Mouse (Mus musculus): ENCODE measurements at regions not wholly inside any gene's neighbourhood (a gene's known extent, or its start where the extent isn't known, plus 50 kb on each side); places are given as distances from the start of the nearest gene placed in this dataset.

DNA sequence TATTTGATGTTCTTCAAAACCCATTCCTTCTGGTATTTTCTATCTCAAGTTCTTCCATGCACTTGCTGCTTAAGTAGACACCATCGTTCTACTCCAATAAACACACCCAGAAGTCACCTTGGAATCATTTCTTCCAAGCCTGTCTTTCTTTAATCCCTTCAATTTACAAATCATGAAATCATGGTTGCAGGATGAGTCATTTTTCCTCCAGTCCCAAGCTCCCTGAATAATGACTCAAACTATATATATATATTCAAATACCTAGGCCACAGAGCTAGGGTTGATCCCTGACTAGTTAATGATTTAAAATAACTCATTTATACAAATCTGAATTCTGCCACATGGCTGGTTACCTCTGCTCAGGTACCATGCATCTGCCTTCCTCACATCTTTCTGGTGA is 337.2 kb upstream of the Nr2f2 start:
- H3K4me3 ChIP-seq (ENCODE audit: insufficient read depth, low read depth, low read length) = no peak overlapping the region
- WGBS = 90% methylated on average over 1 of the region's 1 CpGs
- H3K27ac ChIP-seq (ENCODE audit: insufficient read depth, low read depth, low read length) = no peak overlapping the region
- H3K4me1 ChIP-seq (ENCODE audit: control insufficient read depth, insufficient read depth, low read length) = no peaks in the 10 kb centered on the region
- no peak for DNase-seq
- H3K36me3 ChIP-seq (ENCODE audit: control insufficient read depth, insufficient read depth, low read length) = no peaks in the 10 kb centered on the region
- no peaks in the 10 kb centered on the region for H3K27me3 ChIP-seq (replicated peaks; ENCODE audit: control insufficient read depth, insufficient read depth, low read length)
- no peak for TF ChIP-seq POLR2A (IDR thresholded peaks at IDR 0.05; ENCODE audit: low read depth, low read length)
- no peak for TF ChIP-seq CTCF (conservative IDR thresholded peaks at IDR 0.05; ENCODE audit: insufficient read depth, insufficient read length, low read depth, low read length)

DNA sequence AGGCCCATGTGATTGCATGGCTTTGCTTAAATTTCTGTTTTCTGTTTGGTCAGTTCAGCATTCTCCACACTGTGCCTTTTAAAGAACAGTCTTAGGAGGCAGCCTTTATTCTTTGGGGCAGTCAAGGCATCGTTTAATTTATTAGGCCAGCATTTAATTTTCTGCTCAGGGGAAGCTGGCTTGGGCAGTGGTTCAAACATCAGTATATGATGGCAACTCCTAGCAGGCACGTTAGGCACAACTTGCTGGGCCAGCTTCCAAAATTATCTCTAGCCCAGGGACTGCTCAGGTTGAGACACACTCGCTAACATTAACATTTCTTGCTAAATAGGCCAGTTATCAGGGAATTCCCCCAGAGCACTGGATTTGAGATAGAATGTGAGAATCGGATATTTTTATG is 333.9 kb upstream of the Nr2f2 start:
- Histone ChIP-seq H3K4me3 (ENCODE audit: insufficient read depth, low read depth, low read length) (no peak overlapping the region), H3K27ac (ENCODE audit: insufficient read depth, low read depth, low read length) (no peak overlapping the region), H3K4me1 (ENCODE audit: control insufficient read depth, insufficient read depth, low read length) (no peaks in the 10 kb centered on the region), H3K36me3 (ENCODE audit: control insufficient read depth, insufficient read depth, low read length) (no peaks in the 10 kb centered on the region), H3K27me3 (replicated peaks; ENCODE audit: control insufficient read depth, insufficient read depth, low read length) (no peaks in the 10 kb centered on the region)
- no peak for TF ChIP-seq CTCF (conservative IDR thresholded peaks at IDR 0.05; ENCODE audit: insufficient read depth, insufficient read length, low read depth, low read length)
- no peak for TF ChIP-seq POLR2A (IDR thresholded peaks at IDR 0.05; ENCODE audit: low read depth, low read length)
- DNase-seq = no peak
- 81% methylated on average over 4 of the region's 4 CpGs for WGBS

DNA sequence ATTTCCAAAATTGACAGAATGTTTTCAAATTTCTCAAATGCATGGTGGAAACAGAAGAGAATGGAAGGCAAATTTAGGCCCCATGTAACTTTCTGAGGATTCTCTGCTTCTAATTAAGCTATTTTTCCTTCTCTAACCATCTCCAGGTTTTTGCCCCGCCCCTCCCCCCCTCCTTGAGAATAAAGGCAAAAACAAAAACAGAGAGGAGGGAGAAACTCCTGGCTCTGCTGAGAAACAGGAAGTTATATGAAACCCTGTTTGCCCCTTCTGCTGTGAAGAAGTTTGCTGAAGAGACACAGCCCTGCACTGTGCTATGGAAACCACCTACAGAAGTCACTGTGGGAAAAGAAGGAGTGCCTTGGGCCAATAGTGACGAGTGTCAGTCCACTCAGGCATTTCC is 332.9 kb upstream of the Nr2f2 start:
- Histone ChIP-seq H3K4me3 (ENCODE audit: insufficient read depth, low read depth, low read length) (no peak overlapping the region), H3K4me1 (ENCODE audit: control insufficient read depth, insufficient read depth, low read length) (no peaks in the 10 kb centered on the region), H3K27ac (ENCODE audit: insufficient read depth, low read depth, low read length) (no peak overlapping the region), H3K27me3 (replicated peaks; ENCODE audit: control insufficient read depth, insufficient read depth, low read length) (no peaks in the 10 kb centered on the region), H3K36me3 (ENCODE audit: control insufficient read depth, insufficient read depth, low read length) (no peaks in the 10 kb centered on the region)
- 79% methylated on average over 2 of the region's 2 CpGs for WGBS
- TF ChIP-seq CTCF (conservative IDR thresholded peaks at IDR 0.05; ENCODE audit: insufficient read depth, insufficient read length, low read depth, low read length) (no peak), POLR2A (IDR thresholded peaks at IDR 0.05; ENCODE audit: low read depth, low read length) (no peak)
- no peak for DNase-seq

DNA sequence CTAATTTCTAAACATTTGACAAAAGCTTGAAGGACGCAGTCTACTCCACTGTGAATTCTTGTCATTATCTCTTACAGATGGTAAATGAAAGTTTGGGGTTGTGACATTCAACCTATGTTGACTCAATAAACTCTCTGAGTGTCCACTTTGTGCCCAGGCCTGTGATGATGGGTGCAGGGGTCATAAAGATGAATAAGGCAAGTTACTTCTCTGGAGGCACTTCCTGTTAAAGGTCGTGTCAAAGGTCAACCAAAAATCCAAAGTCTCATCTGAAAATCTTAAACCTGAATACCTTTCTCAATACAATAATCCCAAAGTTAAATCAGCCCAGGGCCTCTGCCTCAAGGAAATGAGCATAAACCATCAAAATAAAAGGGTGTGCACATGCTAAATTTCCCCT is 332.5 kb upstream of the Nr2f2 start:
- WGBS = 62% methylated on average over 2 of the region's 2 CpGs
- Histone ChIP-seq H3K4me1 (ENCODE audit: control insufficient read depth, insufficient read depth, low read length) (no peaks in the 10 kb centered on the region), H3K27me3 (replicated peaks; ENCODE audit: control insufficient read depth, insufficient read depth, low read length) (no peaks in the 10 kb centered on the region)

DNA sequence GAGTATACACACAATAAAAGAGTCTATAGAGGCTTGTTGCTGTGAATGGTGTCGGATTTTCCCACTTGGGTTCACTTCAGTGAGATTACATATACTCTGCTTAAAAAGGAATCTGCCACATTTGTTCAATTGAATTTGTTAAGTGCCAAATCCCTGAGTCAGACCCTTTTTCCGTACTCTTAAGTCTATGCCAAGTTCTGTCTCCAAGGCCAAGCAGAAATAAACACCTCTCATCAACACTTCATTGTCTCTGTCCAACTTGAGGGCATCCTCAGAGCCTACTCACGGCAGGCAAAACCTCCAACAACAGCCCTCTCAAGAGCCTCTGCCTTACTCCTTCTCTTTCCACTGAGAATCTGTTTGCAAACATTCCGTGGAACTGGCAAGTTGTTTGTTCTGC is 325.6 kb upstream of the Nr2f2 start:
- Histone ChIP-seq H3K36me3 (ENCODE audit: control insufficient read depth, insufficient read depth, low read length) (no peaks in the 10 kb centered on the region), H3K4me1 (ENCODE audit: control insufficient read depth, insufficient read depth, low read length) (no peaks in the 10 kb centered on the region), H3K4me3 (ENCODE audit: insufficient read depth, low read depth, low read length) (no peak overlapping the region), H3K27ac (ENCODE audit: insufficient read depth, low read depth, low read length) (no peak overlapping the region), H3K27me3 (replicated peaks; ENCODE audit: control insufficient read depth, insufficient read depth, low read length) (no peaks in the 10 kb centered on the region)
- 91% methylated on average over 4 of the region's 4 CpGs for WGBS
- TF ChIP-seq POLR2A (IDR thresholded peaks at IDR 0.05; ENCODE audit: low read depth, low read length) = no peak
- TF ChIP-seq CTCF (conservative IDR thresholded peaks at IDR 0.05; ENCODE audit: insufficient read depth, insufficient read length, low read depth, low read length) = no peak
- no peak for DNase-seq

More for the DNA sequence above, 332.5 kb upstream of the Nr2f2 start:
- no peak for DNase-seq
- H3K36me3 ChIP-seq (ENCODE audit: control insufficient read depth, insufficient read depth, low read length) = no peaks in the 10 kb centered on the region
- no peak overlapping the region for H3K27ac ChIP-seq (ENCODE audit: insufficient read depth, low read depth, low read length)
- no peak overlapping the region for H3K4me3 ChIP-seq (ENCODE audit: insufficient read depth, low read depth, low read length)
- TF ChIP-seq POLR2A (IDR thresholded peaks at IDR 0.05; ENCODE audit: low read depth, low read length) = no peak
- no peak for TF ChIP-seq CTCF (conservative IDR thresholded peaks at IDR 0.05; ENCODE audit: insufficient read depth, insufficient read length, low read depth, low read length)

DNA sequence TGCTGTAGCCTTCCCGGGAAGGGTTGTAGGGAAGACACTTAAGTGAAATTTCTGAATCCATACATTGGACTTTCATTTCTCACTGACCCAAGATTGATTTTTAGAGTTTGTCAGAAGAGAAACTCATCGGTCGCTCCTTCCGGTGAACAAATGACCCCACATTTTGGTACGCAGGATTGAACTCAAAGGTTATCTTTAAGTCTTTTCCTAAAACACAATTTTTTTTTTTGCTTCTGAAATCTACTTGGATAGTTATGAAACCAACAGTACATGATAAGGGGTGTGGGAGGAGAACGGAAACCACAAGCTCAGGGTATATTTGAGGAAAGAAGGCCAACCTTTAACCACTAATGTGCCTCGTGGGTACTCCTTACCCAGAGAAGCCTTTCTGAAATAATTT is 324.3 kb upstream of the Nr2f2 start:
- no peak for TF ChIP-seq POLR2A (IDR thresholded peaks at IDR 0.05; ENCODE audit: low read depth, low read length)
- no peak for TF ChIP-seq CTCF (conservative IDR thresholded peaks at IDR 0.05; ENCODE audit: insufficient read depth, insufficient read length, low read depth, low read length)
- Histone ChIP-seq H3K4me3 (ENCODE audit: insufficient read depth, low read depth, low read length) (no peak overlapping the region), H3K4me1 (ENCODE audit: control insufficient read depth, insufficient read depth, low read length) (no peaks in the 10 kb centered on the region), H3K27ac (ENCODE audit: insufficient read depth, low read depth, low read length) (no peak overlapping the region), H3K27me3 (replicated peaks; ENCODE audit: control insufficient read depth, insufficient read depth, low read length) (no peaks in the 10 kb centered on the region), H3K36me3 (ENCODE audit: control insufficient read depth, insufficient read depth, low read length) (no peaks in the 10 kb centered on the region)
- no peak for DNase-seq
- 91% methylated on average over 7 of the region's 7 CpGs for WGBS

DNA sequence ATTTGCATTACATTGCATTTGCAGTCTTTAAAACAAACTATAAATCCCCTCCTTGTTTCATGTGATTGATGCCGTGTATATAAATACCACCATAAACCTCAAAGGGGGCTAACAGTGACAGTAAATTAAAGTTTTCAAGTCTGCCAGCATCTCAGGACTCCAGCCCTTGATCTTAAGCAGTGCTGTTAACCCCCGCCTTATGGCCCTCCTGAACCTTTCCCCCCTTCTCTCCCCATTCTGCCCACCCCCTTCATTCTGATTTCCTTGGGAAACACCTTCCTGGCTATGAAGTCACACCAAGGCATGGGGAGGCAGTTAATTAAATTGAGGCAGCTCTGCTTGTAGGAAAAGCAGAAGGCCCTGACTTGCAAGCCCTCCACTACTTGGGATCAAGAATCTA is 302.5 kb upstream of the Nr2f2 start:
- DNase-seq = no peak
- Histone ChIP-seq H3K27ac (ENCODE audit: insufficient read depth, low read depth, low read length) (no peak overlapping the region), H3K36me3 (ENCODE audit: control insufficient read depth, insufficient read depth, low read length) (no peaks in the 10 kb centered on the region), H3K4me3 (ENCODE audit: insufficient read depth, low read depth, low read length) (no peak overlapping the region), H3K27me3 (replicated peaks; ENCODE audit: control insufficient read depth, insufficient read depth, low read length) (no peaks in the 10 kb centered on the region), H3K4me1 (ENCODE audit: control insufficient read depth, insufficient read depth, low read length) (no peaks in the 10 kb centered on the region)
- WGBS = 95% methylated on average over 2 of the region's 2 CpGs
- TF ChIP-seq POLR2A (IDR thresholded peaks at IDR 0.05; ENCODE audit: low read depth, low read length) (no peak), CTCF (conservative IDR thresholded peaks at IDR 0.05; ENCODE audit: insufficient read depth, insufficient read length, low read depth, low read length) (no peak)

DNA sequence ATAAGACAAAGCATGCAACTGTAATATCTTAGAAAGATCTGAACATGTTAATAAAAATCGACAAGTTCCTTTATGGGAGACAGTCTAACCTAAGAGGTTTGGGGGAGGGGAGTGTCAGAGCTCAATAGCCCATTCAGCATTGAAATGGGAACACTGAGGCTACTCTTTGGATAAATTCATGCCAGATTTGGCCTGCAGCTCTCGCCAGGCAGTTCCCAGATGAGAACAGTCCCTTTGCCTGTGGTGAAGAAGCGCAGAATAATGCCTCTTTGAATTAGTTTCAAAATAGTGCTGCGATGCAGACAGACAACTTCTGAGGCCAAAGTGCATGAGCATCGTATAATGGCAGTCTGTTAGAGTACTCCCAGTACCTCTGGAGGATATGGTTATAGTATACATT is 293.6 kb upstream of the Nr2f2 start:
- no peak overlapping the region for H3K4me3 ChIP-seq (ENCODE audit: insufficient read depth, low read depth, low read length)
- no peaks in the 10 kb centered on the region for H3K27me3 ChIP-seq (replicated peaks; ENCODE audit: control insufficient read depth, insufficient read depth, low read length)
- no peak overlapping the region for H3K27ac ChIP-seq (ENCODE audit: insufficient read depth, low read depth, low read length)
- H3K36me3 ChIP-seq (ENCODE audit: control insufficient read depth, insufficient read depth, low read length) = no peaks in the 10 kb centered on the region
- no peak for DNase-seq
- TF ChIP-seq POLR2A (IDR thresholded peaks at IDR 0.05; ENCODE audit: low read depth, low read length) (no peak), CTCF (conservative IDR thresholded peaks at IDR 0.05; ENCODE audit: insufficient read depth, insufficient read length, low read depth, low read length) (no peak)
- 93% methylated on average over 5 of the region's 5 CpGs for WGBS
- H3K4me1 ChIP-seq (ENCODE audit: control insufficient read depth, insufficient read depth, low read length) = no peaks in the 10 kb centered on the region

Measured in kidney, adult 2 months (tissue).